Mouse (Mus musculus) hindbrain, embryonic 15.5 days (tissue): ENCODE results near the gene Akr1cl. TPM values are rescaled to one million over a fixed set of nuclear protein-coding genes. Genes with fewer than 3 reads are reported as not detected.

Experiments
- ATAC-seq: fragments of 200-750 bp; cut with Nextera tagmentation; 2 replicates; pipeline ENCODE4 v1.8.0; 2017; ENCODE audit warnings: low read depth, moderate number of reproducible peaks, moderate TSS enrichment; ENCODE audit not compliant: low FRiP score
- H3K27ac ChIP-seq: fragments of 300-500 bp; sonication (generic); replicated peaks from 2 replicates; pipeline ENCODE4 v1.5.1; 2015; ENCODE audit warnings: mild to moderate bottlenecking, inconsistent platforms
- H3K27me3 ChIP-seq: fragments of 300-500 bp; sonication (generic); 2 replicates; pipeline ENCODE4 v1.6.1; 2015; ENCODE audit warnings: control low read depth, inconsistent platforms
- H3K36me3 ChIP-seq: fragments of 300-500 bp; sonication (generic); 2 replicates; pipeline ENCODE4 v1.6.1; 2015; ENCODE audit warnings: control low read depth, inconsistent platforms
- H3K4me1 ChIP-seq: fragments of 300-500 bp; sonication (generic); replicated peaks from 2 replicates; pipeline ENCODE4 v1.6.1; 2015; ENCODE audit warnings: control low read depth, inconsistent platforms
- H3K4me2 ChIP-seq: fragments of 300-500 bp; sonication (generic); 2 replicates; pipeline ENCODE4 v1.6.1; 2015; ENCODE audit warnings: moderate library complexity, mild to moderate bottlenecking, inconsistent platforms
- H3K4me3 ChIP-seq: fragments of 300-500 bp; sonication (generic); 2 replicates; pipeline ENCODE4 v1.5.1; 2015; ENCODE audit warnings: mild to moderate bottlenecking, inconsistent platforms
- H3K9ac ChIP-seq: fragments of 300-500 bp; sonication (generic); 2 replicates; pipeline ENCODE4 v1.6.1; 2015; ENCODE audit warnings: inconsistent platforms
- H3K9me3 ChIP-seq: fragments of 300-500 bp; sonication (generic); 2 replicates; pipeline ENCODE4 v1.6.1; 2016; ENCODE audit warnings: control low read depth, inconsistent platforms
- WGBS: fragments of 180-500 bp; shearing (Covaris S2); methylation state at CpG from one replicate; pipeline ENCODE4 v1.1.7; 2015; 5-methylcytosine and 5-hydroxymethylcytosine counted together
- polyA plus RNA-seq: library from polyadenylated mRNA; unstranded; fragments of >200 nt; fragmentation: Nextera tagmentation; extraction: Ambion mirVana; gene quantifications from 2 replicates; pipeline ENCODE4 v1.2.1, GENCODE M21; 2015

Gene Akr1cl
- polyA plus RNA-seq, 1 experiment from 2014 or later = 0.18 TPM

- H3K27me3 ChIP-seq = no peaks in the 10 kb centered on the region
- no peaks in the 10 kb centered on the region for H3K36me3 ChIP-seq
- no peak for ATAC-seq
- H3K27ac ChIP-seq = no peak overlapping the region
- H3K9ac ChIP-seq = no peak overlapping the region
- no peak overlapping the region for H3K4me2 ChIP-seq
- H3K4me1 ChIP-seq = no peaks in the 10 kb centered on the region
- 96% methylated on average over 3 of the region's 3 CpGs for WGBS
- H3K4me3 ChIP-seq = no peak overlapping the region
- no peaks in the 10 kb centered on the region for H3K9me3 ChIP-seq
These were observed 9.3 kb upstream of the Akr1cl start for GRCm38 (mm10) chr1:65041837-65042236.

GRCm38 (mm10) chr1:65040806-65041205 lies 8.2 kb upstream of the Akr1cl start:
- Histone ChIP-seq H3K4me1 (no peaks in the 10 kb centered on the region), H3K9me3 (no peaks in the 10 kb centered on the region), H3K4me3 (no peak overlapping the region), H3K36me3 (no peaks in the 10 kb centered on the region), H3K4me2 (no peak overlapping the region), H3K27ac (no peak overlapping the region), H3K27me3 (no peaks in the 10 kb centered on the region), H3K9ac (no peak overlapping the region)
- ATAC-seq = no peak
- WGBS = 77% methylated on average over 6 of the region's 6 CpGs

GRCm38 (mm10) chr1:65039679-65040078 lies 7.1 kb upstream of the Akr1cl start:
- Histone ChIP-seq H3K27me3 (no peaks in the 10 kb centered on the region), H3K4me3 (no peak overlapping the region), H3K9ac (no peak overlapping the region), H3K4me1 (no peaks in the 10 kb centered on the region), H3K4me2 (no peak overlapping the region), H3K9me3 (no peaks in the 10 kb centered on the region), H3K36me3 (no peaks in the 10 kb centered on the region), H3K27ac (no peak overlapping the region)
- 87% methylated on average over 3 of the region's 3 CpGs for WGBS
- no peak for ATAC-seq

GRCm38 (mm10) chr1:65037542-65037941 lies 5.0 kb upstream of the Akr1cl start:
- Histone ChIP-seq H3K27me3 (no peaks in the 10 kb centered on the region), H3K4me3 (no peak overlapping the region), H3K4me1 (no peaks in the 10 kb centered on the region), H3K9me3 (no peaks in the 10 kb centered on the region), H3K9ac (no peak overlapping the region), H3K4me2 (no peak overlapping the region), H3K27ac (no peak overlapping the region), H3K36me3 (no peaks in the 10 kb centered on the region)
- 80% methylated on average over 2 of the region's 2 CpGs for WGBS
- ATAC-seq = no peak

GRCm38 (mm10) chr1:65035513-65035912 lies 3.0 kb upstream of the Akr1cl start:
- H3K4me2 ChIP-seq = no peak overlapping the region
- H3K27me3 ChIP-seq = no peaks in the 10 kb centered on the region
- H3K4me3 ChIP-seq = no peak overlapping the region
- H3K36me3 ChIP-seq = no peaks in the 10 kb centered on the region
- H3K9ac ChIP-seq = no peak overlapping the region
- no peak overlapping the region for H3K27ac ChIP-seq
- no peak for ATAC-seq
- 49% methylated on average over 3 of the region's 3 CpGs for WGBS
- no peaks in the 10 kb centered on the region for H3K4me1 ChIP-seq
- H3K9me3 ChIP-seq = no peaks in the 10 kb centered on the region

GRCm38 (mm10) chr1:65028206-65028605 lies 4.4 kb downstream of the Akr1cl start:
- H3K9me3 ChIP-seq = no peaks in the 10 kb centered on the region
- no peak overlapping the region for H3K9ac ChIP-seq
- H3K4me2 ChIP-seq = no peak overlapping the region
- H3K27ac ChIP-seq = no peak overlapping the region
- no peak overlapping the region for H3K4me3 ChIP-seq
- WGBS = 70% methylated on average over 9 of the region's 9 CpGs
- H3K4me1 ChIP-seq = no peaks in the 10 kb centered on the region
- no peaks in the 10 kb centered on the region for H3K36me3 ChIP-seq
- ATAC-seq = no peak
- no peaks in the 10 kb centered on the region for H3K27me3 ChIP-seq

GRCm38 (mm10) chr1:65012726-65013125 lies 19.8 kb downstream of the Akr1cl start:
- Histone ChIP-seq H3K4me2 (no peak overlapping the region), H3K36me3 (no peaks in the 10 kb centered on the region), H3K9me3 (no peaks in the 10 kb centered on the region), H3K27ac (no peak overlapping the region), H3K4me1 (no peaks in the 10 kb centered on the region), H3K4me3 (no peak overlapping the region), H3K27me3 (no peaks in the 10 kb centered on the region), H3K9ac (no peak overlapping the region)
- WGBS = 80% methylated on average over 4 of the region's 4 CpGs
- no peak for ATAC-seq

- no peak overlapping the region for H3K9ac ChIP-seq
- peak; percentile 80 for ATAC-seq
- no peaks in the 10 kb centered on the region for H3K4me1 ChIP-seq
- no peaks in the 10 kb centered on the region for H3K27me3 ChIP-seq
- H3K4me2 ChIP-seq = no peak overlapping the region
- no peak overlapping the region for H3K27ac ChIP-seq
- H3K4me3 ChIP-seq = no peak overlapping the region
- 15% methylated on average over 9 of the region's 9 CpGs for WGBS
- H3K36me3 ChIP-seq = no peaks in the 10 kb centered on the region
- H3K9me3 ChIP-seq = no peaks in the 10 kb centered on the region
These were observed 22.4 kb downstream of the Akr1cl start for GRCm38 (mm10) chr1:65010153-65010552.

GRCm38 (mm10) chr1:65005575-65005974 lies 27.0 kb downstream of the Akr1cl start:
- no peak for ATAC-seq
- no peaks in the 10 kb centered on the region for H3K9me3 ChIP-seq

GRCm38 (mm10) chr1:65004526-65004925 lies 28.0 kb downstream of the Akr1cl start:
- H3K4me1 ChIP-seq = no peaks in the 10 kb centered on the region

More at GRCm38 (mm10) chr1:65005575-65005974, 27.0 kb downstream of the Akr1cl start:
- 88% methylated on average over 6 of the region's 6 CpGs for WGBS
- H3K36me3 ChIP-seq = no peaks in the 10 kb centered on the region
- H3K4me2 ChIP-seq = no peak overlapping the region
- H3K4me1 ChIP-seq = no peaks in the 10 kb centered on the region
- no peak overlapping the region for H3K27ac ChIP-seq
- H3K27me3 ChIP-seq = no peaks in the 10 kb centered on the region
- no peak overlapping the region for H3K9ac ChIP-seq
- H3K4me3 ChIP-seq = no peak overlapping the region

GRCm38 (mm10) chr1:64993206-64993605 lies 39.4 kb downstream of the Akr1cl start:
- Histone ChIP-seq H3K4me1 (no peaks in the 10 kb centered on the region), H3K9me3 (no peaks in the 10 kb centered on the region), H3K4me2 (no peak overlapping the region), H3K27ac (no peak overlapping the region), H3K36me3 (no peaks in the 10 kb centered on the region), H3K4me3 (no peak overlapping the region), H3K9ac (no peak overlapping the region), H3K27me3 (no peaks in the 10 kb centered on the region)
- 76% methylated on average over 4 of the region's 4 CpGs for WGBS
- no peak for ATAC-seq

More at GRCm38 (mm10) chr1:65004526-65004925, 28.0 kb downstream of the Akr1cl start:
- Histone ChIP-seq H3K4me3 (no peak overlapping the region), H3K9ac (no peak overlapping the region), H3K27me3 (no peaks in the 10 kb centered on the region), H3K9me3 (no peaks in the 10 kb centered on the region), H3K27ac (no peak overlapping the region), H3K36me3 (no peaks in the 10 kb centered on the region), H3K4me2 (no peak overlapping the region)
- 88% methylated on average over 4 of the region's 4 CpGs for WGBS
- no peak for ATAC-seq

GRCm38 (mm10) chr1:64988176-64988575 lies 44.4 kb downstream of the Akr1cl start:
- H3K27me3 ChIP-seq = no peaks in the 10 kb centered on the region

GRCm38 (mm10) chr1:64986120-64986519 lies 46.4 kb downstream of the Akr1cl start:
- H3K36me3 ChIP-seq = no peaks in the 10 kb centered on the region
- no peaks in the 10 kb centered on the region for H3K27me3 ChIP-seq
- no peak overlapping the region for H3K27ac ChIP-seq
- no peak overlapping the region for H3K4me2 ChIP-seq
- ATAC-seq = no peak
- no peaks in the 10 kb centered on the region for H3K9me3 ChIP-seq
- 43% methylated on average over 7 of the region's 7 CpGs for WGBS
- no peak overlapping the region for H3K9ac ChIP-seq
- no peaks in the 10 kb centered on the region for H3K4me1 ChIP-seq
- no peak overlapping the region for H3K4me3 ChIP-seq

More at GRCm38 (mm10) chr1:64988176-64988575, 44.4 kb downstream of the Akr1cl start:
- ATAC-seq = no peak
- H3K4me2 ChIP-seq = no peak overlapping the region
- no peaks in the 10 kb centered on the region for H3K9me3 ChIP-seq
- H3K9ac ChIP-seq = no peak overlapping the region
- H3K4me3 ChIP-seq = no peak overlapping the region
- H3K4me1 ChIP-seq = no peaks in the 10 kb centered on the region
- no peaks in the 10 kb centered on the region for H3K36me3 ChIP-seq
- no peak overlapping the region for H3K27ac ChIP-seq
